Mouse (Mus musculus) megakaryocyte progenitor cell, adult 5-6 weeks (primary cell): ENCODE results near the gene Mark3. TPM values are rescaled to one million over a fixed set of nuclear protein-coding genes. Genes with fewer than 3 reads are reported as not detected.
A peak's percentile ranks its signal among the peaks of the same experiment; 100 is the strongest.

Source experiments
- ATAC-seq: replicated peaks from 2 replicates; pipeline ENCODE4 v1.8.0; 2016; ENCODE audit warnings: mild to moderate bottlenecking, moderate TSS enrichment, inconsistent platforms; ENCODE audit not compliant: poor library complexity
- total RNA-seq, 2 experiments: library from RNA; stranded (forward) in 1 of 2; stranded (reverse) in 1 of 2; fragments of 157-497, 149-512 nt in 1 of 2; fragments of 200-1000 nt in 1 of 2; gene quantifications; 2 replicates each; pipeline versions ENCODE4 v1.2.3 to v1.2.4; 2015 to 2017

Mark3 gene
- total RNA-seq, 2 experiments from 2014 or later, result 63.5 to 88.1 TPM

DNA sequence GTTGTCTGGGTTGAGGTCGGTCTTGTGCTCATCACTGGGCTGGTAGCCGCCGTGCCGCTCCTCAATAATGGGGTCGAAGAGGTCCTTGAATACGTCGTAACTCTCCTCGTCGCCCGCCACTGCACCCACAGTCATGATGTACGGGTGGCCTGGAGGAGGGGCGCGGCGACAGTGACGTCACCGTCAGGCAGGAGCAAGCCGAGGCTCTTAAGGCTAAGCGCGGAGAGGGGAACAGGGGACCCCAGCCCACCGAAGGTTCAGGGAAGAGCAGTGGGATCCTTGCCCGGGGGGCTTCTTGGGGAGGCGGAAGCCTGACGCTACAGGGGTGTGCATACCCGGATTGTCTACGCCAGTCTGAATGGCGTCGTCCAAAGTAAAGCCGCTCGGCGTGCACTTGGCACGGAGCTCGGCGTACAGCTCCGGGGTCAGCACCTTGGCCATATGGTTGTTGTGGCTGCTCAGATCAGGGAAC, 97.1 kb downstream of the Mark3 start:
- ATAC-seq, result no peak

DNA sequence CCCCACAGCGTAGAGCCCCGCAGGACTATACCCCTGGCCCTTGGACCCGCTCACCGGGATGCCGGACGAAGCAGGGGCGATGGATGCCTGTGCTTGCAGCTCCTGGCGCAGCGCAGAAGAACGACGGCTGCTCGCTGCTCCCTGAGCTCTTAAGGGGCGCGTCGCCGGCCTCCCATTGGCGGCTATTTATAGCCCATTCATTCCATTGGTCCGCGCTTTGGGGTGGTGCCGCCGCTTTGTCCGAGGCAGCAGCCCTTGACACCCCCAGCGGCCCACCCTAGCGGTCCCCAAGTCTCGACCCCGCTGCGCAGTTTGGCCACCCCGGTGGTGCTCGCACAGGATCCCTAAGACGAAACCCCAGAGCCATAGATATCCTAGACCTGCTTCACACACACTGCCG, 97.9 kb downstream of the Mark3 start, which contains the start of gene Ckb:
TSS of gene Ckb (minus strand) at position 163 of the 400 bp plus-strand sequence.
- ATAC-seq, result 0 out of 2 replicates have a peak, but pooled peaks have one; percentile 5

DNA sequence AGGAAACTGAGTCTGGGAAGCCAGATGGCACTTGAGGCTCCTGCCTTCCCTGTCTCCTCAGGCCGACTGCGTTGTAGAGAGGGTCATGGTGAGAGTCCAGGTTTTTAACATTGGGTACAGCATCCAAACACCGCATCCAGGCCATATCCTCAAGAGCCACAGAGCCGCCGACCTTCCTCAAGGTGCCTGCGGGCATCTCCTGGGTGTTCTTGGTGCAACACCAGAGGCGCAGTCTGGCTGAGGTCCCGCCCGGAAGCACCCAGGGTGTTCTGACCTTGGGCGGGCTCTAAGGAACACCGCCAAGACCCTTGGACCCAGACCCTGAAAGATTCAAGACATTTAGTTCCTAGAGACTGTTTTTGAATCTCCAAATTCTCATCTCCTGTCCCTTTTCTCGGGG, 98.3 kb downstream of the Mark3 start:
- ATAC-seq, result no peak

DNA sequence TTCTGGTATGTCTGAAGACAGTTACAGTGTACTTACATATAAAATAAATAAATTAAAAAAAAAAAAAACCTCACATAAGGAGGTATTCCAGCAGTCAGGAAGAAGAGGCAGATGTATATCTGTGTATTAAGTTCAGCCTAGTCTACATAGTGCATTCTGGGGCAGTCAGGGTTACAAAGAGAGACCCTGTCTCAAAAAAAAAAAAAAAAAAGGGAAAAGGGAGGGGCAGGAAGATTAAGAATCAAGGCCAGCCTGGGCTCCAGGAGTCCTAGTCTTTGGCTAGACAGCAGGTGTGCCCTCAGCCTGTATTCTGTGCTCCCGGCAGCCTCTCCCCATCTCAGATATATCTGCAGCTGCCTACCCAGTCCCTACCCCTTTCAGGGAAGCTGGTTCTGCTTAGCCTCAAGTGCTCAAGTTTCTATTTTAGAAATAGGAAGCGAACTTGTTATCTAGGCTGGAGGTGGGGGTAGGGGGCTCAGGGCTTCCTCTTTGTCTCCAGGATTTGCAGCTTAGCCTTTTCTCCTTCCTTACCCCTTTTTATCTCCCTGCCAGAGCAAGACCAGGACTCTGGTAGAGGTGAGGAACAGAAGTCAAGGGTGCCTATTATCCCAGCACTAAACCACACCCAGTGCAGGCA, 100.6 kb downstream of the Mark3 start:
- no peak for ATAC-seq

DNA sequence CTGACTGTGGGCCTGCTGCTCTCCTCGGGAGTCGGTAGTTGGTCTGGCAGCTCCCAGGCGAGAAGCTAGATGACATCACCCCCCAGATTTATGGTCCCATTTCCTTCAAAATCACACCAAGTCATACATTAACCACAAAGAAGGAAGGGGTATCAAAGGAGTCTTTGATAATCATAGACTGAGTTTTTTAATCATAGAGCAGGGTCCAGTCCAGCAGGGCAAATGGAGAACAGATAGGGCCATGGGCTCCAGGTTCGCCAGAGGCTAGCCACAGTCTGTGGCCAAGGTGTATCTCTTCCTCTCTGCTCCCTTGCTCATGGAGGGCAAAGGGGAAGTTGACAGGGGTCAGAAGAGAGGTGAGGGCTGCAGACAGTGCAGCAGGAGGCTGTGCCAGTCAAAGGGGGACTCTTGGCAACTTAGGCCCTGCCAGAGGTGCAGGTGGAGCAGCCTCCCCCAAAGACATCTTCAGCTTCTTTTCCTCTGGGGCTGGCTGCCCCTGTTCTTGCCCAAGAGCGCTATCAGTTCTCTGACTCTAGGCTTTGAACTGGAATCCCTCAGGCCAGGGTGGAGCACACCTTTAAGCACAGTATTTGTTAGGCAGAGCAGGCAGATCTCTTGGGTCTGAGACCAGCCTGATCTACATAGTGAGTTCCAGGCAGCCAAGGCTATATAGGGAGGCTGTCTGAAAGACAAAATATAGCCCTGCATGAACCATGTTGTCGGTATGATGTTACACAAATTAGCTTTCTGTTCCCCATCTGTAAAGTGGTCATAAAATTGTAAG, 101.7 kb downstream of the Mark3 start:
- ATAC-seq, result no peak

DNA sequence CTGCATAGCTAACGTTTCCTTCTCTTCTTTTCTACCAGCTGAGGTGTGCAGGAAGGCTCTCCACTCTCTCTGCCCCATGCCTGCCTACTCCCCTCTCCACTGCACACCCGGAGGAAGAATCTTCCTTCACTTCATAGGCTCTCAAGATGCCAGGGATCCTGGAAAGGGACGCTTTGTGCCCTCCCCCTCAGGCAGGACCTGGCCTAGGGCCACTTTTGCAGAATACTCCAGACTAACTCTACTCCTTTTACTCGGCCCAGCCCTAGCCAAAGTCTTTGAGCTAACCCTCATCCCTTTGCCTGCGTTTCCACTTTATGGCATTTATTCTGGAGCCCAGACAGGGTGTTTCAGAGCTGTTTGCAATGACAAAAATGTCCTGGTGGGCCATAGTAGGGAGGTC, 103.1 kb downstream of the Mark3 start:
- 0 out of 2 replicates have a peak, but pooled peaks have one; percentile 1 for ATAC-seq

DNA sequence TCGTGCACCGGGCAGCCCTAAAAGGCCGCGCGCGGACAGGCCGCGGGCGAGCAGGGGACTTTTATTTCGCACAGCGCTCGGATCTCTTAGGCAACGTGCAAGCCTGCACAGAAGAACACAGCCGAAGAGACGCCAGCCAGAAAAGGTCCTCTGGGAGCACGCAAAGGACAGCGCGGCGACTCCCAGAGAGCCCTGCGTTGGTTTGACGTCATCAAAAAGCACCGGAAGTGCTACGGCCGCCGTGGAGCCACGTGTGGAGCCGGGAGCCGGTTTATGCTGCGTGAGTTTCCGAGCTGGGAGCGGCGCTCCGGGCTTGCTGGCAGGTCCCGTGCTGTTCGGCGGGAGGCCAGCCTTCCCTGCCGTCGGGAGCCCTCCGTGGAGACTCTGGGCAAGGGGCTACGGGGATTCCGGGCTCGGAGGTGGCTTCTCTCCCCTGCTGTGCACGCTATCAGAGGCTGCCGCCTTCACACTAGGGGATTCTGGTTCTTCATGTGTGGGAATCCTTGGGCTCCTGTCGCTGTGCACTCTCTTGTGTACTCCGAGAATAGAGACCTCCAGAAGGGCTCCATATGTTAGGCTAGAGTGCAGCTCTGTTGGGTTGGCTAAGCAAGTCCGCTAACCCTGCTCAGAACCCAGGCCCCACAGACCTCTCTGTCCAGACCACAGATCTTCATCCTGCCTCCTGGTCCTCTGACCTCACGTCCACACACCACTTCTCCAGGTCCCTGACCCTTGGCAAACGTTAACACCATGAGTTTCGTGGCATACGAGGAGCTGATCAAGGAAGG, 103.8 kb downstream of the Mark3 start, which contains the start of gene Trmt61a:
TSS of gene Trmt61a (plus strand) at position 224 of the 788 bp plus-strand sequence.
- peak; percentile 82 for ATAC-seq

DNA sequence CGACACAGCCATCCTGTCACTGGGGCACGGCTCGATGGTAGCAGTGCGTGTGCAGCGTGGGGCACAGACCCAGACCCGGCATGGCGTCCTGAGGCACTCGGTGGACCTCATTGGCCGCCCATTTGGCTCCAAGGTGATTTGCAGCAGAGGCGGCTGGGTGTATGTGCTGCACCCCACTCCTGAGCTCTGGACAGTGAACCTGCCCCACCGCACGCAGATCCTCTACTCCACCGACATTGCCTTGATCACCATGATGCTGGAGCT, 104.3 kb downstream of the Mark3 start:
- peak; percentile 15 for ATAC-seq

DNA sequence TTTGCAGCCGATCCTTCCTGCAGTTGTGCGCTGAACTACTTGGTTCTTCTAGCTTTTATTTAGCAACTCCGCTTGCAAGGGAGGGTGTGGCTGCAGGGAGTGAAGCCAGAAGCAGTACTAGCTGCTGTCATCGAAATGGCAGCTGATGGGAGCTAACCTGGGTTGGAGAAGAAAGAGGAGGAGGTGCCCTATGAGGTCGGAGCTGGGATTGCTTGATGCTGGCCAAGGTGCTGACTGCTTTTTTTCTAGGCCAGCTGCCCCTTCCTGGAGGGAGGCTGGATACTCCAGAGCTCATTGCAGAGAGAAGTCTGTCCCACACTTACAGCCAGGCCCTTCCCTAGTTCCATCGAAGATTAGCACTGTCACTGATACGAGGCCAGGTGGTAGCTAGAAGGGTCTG, 104.7 kb downstream of the Mark3 start:
- peak; percentile 12 for ATAC-seq

DNA sequence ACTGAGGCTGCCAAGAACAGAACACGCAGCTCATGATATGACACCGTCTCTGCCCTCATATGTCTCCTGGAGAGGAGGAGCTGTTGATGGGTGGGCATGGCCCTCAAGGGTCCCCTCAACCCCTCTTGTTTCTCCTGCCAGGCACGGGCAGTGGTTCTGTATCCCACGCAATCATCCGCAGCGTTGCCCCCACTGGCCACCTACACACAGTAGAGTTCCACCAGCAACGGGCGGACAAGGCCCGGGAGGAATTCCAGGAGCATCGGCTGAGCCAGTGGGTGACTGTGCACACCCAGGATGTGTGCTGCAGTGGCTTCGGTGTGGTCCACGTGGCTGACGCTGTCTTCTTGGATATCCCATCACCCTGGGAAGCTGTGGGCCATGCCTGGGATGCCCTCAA, 106.3 kb downstream of the Mark3 start:
- ATAC-seq, result no peak

DNA sequence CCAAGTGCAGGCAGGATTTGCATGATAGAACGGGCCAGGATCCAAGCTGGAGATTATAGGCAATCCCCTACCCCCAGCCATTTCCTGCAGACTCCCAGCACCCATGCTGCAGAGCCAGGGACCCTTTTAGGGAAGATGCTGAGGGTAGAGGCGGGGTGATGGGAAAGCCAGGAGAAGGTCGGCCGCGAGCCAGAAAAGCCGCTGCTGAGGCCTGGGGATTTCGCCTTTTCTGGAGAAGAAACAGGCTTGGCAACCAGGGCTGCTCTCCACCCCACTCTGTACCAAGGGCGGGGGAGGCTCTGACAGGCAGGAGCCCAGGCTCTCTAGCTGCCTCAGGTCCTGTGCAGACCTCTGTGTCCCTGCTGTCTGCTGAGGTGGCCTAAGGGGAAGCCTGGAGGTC, 107.0 kb downstream of the Mark3 start:
- ATAC-seq, result no peak

DNA sequence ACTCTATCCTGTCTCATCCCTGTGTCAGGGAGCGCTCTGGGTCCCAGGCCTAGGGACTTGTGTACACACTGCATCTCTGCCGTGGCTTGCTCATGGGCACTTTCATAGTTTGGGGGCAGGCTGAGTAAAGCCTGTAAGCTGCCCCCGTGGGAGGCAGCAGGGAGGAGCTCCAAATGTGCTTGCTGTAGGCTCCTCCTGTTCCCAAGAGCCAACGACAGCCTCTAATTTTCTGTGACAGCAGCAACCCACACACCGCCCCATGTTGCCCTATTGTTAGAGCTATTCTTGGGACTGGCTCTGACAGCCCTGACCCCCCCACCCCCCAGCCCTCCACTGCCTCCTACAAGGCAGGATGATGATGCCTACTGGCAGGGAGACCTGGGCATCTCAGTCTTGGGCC, 107.7 kb downstream of the Mark3 start:
- ATAC-seq, result no peak

DNA sequence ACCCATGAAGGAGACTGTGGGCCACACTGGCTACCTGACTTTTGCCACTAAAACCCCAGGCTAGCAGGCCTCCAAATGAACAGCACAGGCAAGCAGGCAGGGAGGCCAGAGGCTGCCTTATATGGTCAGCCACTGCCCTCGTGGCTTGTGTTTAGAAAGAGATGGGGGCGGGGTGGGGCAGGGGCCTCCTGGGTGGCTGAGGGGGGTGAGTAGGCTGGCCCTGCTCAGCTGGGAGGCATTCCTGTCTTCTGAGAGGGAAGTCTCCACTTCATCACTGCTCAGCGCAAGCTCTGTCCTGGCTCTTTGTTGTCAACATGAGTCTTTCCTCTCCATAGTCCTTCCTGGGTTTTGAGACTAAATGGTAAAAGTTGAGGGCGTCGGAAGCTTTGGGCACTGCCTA, 108.5 kb downstream of the Mark3 start:
- no peak for ATAC-seq

DNA sequence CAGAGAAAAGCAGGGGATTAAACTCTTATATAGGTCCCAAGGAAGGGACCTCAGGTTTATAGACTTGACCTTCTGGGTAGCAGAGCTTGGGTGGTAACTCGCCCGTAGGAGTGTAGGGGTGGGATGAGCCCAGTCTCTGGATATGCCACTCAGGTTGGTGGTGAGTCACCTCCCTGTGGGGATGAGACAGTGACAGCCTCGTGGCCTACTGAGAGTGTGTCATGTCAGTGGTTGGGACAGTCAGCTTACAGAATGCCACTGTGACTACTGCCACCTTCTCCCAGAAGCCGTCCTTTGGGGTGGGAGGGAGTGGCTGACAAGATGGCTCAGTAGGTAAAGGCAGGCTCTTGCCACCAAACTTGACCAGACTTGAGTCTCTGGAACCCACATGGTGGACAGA, 112.1 kb downstream of the Mark3 start:
- no peak for ATAC-seq

DNA sequence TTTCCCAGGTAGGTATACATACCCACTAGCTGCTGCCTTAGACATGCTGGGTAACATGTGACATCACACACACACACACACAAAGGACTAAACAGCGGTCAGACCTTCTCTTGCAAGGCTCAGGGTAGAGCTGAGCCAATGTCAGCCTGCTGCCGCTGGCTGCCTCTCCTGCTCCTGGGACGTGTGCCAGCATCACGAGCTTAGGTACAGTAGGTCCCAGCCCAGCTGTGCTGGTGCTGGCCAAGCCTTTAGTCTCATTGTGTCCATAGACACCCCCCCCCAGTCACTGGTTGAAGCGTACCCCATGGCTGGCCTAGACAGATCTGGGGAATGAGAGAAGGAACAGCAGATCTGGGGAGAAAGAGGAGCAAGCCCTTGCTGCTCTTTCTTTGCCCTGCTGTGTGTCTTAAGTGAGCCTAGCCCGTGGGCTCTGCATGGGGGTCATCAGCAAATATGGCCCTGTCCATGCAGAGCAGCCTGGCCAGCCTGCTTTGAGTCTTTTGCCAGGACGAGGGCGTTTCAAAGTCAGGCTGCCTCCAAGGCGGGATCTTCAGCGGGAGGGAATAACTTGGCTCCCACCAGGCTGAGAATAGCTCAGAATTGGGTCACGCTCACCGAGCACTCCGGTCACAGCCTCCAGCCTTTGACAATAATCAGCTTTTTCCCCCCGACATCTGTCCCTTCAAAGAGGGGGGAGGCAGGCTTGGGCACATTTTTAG, 113.2 kb downstream of the Mark3 start:
- no peak for ATAC-seq

DNA sequence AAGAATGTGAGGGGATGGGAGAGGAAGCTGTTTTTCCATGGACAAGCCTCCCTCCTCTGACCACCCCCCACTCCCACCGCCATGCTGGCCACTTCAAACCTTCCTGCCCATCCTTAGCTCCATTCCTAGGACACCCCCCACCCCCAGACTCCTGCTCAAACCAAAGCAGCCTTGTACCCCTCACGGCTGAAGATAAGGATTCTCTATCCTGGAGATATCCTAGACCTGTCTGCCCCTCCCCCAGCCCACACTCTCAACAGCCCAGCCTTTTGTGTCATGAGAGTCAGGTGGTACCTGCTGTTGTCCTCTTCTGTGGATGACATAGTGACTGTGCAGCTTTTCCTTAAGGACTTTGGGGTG, 113.7 kb downstream of the Mark3 start:
- ATAC-seq, result no peak

DNA sequence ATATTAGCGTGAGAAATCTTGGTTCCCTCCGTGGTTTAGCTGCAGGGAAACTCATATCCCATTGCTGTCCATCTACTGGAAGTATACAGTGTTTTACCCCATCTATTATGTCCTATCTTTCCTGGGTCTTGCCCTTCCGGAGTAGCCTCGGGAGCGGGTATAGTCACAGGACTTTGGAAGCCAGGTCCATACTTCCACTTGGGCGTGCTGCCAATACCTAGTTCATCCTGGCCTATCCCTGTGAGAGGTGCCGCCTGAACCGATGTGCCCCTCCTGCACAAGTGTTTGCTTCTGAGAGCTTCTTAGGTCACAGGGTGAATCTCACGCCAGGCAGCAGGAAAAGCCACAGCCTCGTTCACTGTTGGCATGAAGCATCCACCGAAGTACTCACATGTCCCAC, 115.1 kb downstream of the Mark3 start:
- no peak for ATAC-seq

DNA sequence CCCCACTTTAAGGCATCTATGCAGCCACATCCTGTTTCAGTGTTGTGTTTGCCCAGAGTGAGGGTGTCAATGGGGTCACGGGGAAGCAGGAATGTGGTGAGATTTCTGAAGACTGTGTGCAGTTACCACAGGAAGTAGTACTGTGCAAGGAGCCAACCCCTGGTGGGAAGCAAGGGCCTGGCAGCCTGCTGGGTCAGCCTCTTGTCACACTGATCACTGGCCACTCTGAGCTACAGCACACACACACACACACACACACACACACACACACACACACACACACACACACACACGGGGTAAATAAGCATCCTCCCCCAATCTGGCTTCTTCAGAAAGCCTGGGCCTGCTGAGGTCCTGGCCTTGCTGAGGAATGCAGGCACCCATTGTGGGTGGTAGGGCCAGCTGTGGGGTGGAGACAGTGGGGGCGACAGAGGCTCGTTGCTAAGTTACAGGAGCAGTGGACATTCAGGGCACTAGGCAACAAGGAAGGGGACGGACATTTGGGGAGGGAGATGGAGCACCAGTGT, 117.1 kb downstream of the Mark3 start:
- ATAC-seq, result peak; percentile 68

DNA sequence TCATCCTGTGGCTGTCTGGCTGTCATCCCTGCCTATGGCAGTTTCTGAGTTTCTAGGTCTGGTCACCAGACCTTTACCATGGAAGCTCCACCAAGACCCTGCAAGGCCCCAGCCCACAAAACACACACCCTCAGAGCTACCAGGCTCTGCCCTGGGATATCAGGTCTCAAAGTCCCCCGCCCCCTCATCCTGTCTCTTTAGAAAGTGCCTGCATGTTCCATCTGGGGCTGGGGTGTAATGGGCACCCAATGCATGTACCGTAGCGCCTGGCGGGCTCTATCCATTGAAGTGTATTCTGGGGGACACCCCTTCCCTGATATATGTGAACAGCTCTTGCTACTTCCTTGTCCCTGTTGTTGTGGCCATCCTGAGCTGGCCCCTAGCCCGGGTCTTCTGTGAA, 118.6 kb downstream of the Mark3 start:
- no peak for ATAC-seq

DNA sequence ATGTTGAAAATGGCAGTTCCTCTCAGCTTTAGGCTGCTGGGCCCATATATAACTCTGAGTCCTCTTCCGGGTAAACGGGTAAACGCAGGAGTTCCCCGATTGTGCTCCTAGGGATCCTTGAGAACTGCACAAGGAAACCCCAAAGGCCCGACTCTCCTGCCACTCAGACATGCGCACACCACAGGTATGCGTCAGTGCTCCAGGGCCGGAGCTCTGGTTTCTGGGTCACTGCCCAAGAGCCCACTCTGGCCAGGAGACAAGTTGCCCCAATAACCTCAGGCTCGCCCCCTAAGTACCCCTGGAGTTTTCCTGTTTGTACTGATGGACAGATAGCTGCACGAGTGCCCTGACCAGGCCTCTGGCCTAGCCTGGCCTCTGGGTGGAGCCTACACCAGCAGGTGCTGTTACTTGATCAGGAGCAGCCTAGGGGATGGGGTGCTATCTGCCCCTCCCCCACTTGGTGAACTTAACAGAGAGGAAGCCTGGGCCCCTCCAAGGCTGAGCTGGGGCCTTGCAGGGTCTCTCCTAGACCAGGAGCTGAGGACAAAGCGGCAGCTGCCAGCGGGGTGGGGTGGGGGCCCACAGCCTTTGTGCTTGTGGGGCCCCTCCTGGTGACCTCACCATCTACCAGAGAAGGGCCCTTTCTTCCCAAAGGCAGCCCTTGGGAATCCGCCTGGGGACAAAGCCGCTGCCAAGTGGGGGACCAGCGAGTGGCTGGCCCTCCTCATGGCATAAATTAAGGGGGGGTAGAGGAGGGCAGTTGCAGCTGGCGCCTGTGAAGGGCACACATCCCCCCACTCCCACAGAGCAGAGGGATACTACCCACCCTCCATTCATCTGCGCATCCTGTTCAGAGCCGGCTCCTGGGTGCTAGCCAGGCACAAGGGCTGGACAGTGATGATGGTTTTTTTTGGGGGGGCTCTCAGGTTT, 119.3 kb downstream of the Mark3 start:
- no peak for ATAC-seq
